Mouse (Mus musculus) cerebellum, adult 9-10 months (tissue): ENCODE results near the gene Abhd4.
"Not testable (repeated sequence)": the region's sequence is repeated elsewhere in the genome, so short reads cannot be mapped to it uniquely, and the experiment has no call there.

Experiments used
- DNase-seq: peaks from one replicate; pipeline ENCODE4 v3.0.0; 2022

Abhd4 gene

GRCm38 (mm10) chr14:54223315-54224063, 30.5 kb upstream of the Abhd4 start:
- no peak for DNase-seq

- no peak for DNase-seq
Observed at GRCm38 (mm10) chr14:54224064-54224417, 29.9 kb upstream of the Abhd4 start.

GRCm38 (mm10) chr14:54224484-54225467, 29.2 kb upstream of the Abhd4 start:
- no peak for DNase-seq

- no peak for DNase-seq
Observed at GRCm38 (mm10) chr14:54225725-54226124, 28.3 kb upstream of the Abhd4 start.

- no peak for DNase-seq
Observed at GRCm38 (mm10) chr14:54226911-54227811, 26.8 kb upstream of the Abhd4 start.

- peak; percentile 76 for DNase-seq
Observed at GRCm38 (mm10) chr14:54227911-54228451, 26.0 kb upstream of the Abhd4 start.

GRCm38 (mm10) chr14:54228501-54228900, 25.5 kb upstream of the Abhd4 start:
- DNase-seq, result no peak

- peak; percentile 33 for DNase-seq
Observed at GRCm38 (mm10) chr14:54228933-54229713, 24.9 kb upstream of the Abhd4 start.

GRCm38 (mm10) chr14:54229849-54230248, 24.1 kb upstream of the Abhd4 start:
- not testable (repeated sequence) for DNase-seq

- DNase-seq, result no peak
Observed at GRCm38 (mm10) chr14:54230638-54231150, 23.3 kb upstream of the Abhd4 start.

GRCm38 (mm10) chr14:54231176-54231956, 22.6 kb upstream of the Abhd4 start:
- no peak for DNase-seq

GRCm38 (mm10) chr14:54232143-54232542, 21.8 kb upstream of the Abhd4 start:
- DNase-seq, result no peak

GRCm38 (mm10) chr14:54232811-54233558, 21.0 kb upstream of the Abhd4 start:
- DNase-seq, result no peak

- no peak for DNase-seq
Observed at GRCm38 (mm10) chr14:54233559-54234143, 20.3 kb upstream of the Abhd4 start.

- DNase-seq, result no peak
Observed at GRCm38 (mm10) chr14:54234231-54235040, 19.6 kb upstream of the Abhd4 start.

GRCm38 (mm10) chr14:54235825-54236540, 18.0 kb upstream of the Abhd4 start:
- DNase-seq, result no peak

GRCm38 (mm10) chr14:54236881-54237280, 17.1 kb upstream of the Abhd4 start:
- DNase-seq, result no peak
